Mouse (Mus musculus) brain, embryonic 14.5 days (tissue): ENCODE measurements around the gene Tbc1d32.

Source experiments
- CTCF ChIP-seq: fragments of 200-500 bp; IDR thresholded peaks from 2 replicates; pipeline ENCODE4 v1.5.1; 2012; ENCODE audit warnings: inconsistent platforms, mild to moderate bottlenecking, moderate library complexity, borderline replicate concordance; ENCODE audit not compliant: insufficient read depth, insufficient read length; ENCODE audit errors: extremely low read depth
- POLR2A ChIP-seq: fragments of 200-500 bp; IDR thresholded peaks from 2 replicates; pipeline ENCODE4 v1.6.1; 2012; ENCODE audit warnings: mild to moderate bottlenecking, inconsistent platforms, borderline replicate concordance; ENCODE audit not compliant: poor library complexity, insufficient read depth, insufficient read length, severe bottlenecking; ENCODE audit errors: extremely low read depth

DNA sequence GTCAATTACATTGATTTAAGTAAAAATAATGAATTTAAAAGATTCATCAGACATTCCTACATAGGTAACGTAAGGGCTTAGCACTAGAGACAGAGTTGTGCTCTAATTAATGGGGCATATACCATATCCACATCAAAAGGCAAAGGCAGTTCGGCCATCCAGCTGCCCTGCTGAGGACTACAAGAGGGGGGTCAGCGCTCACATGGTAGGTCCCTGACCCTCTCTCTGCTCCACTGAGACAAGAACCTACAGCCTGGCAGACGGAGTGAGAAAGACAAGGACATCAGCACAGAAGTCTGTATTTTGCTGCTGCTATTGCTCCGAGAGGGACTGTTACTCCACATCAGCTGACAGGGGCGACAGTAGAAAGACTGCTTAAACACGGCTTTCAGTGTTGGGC lies 34.2 kb downstream of the Tbc1d32 start:
- TF ChIP-seq POLR2A (no peak), CTCF (no peak)
